ENCODE assay signal across 8 mouse cellular contexts in genomic region chr5:146832435-146832768, GRCm38 (mm10). TPM values are rescaled to one million over a fixed set of nuclear protein-coding genes. Genes with fewer than 3 reads are reported as not detected.
DNase-seq lines count a peak whose midpoint lies in the region; ATAC-seq and TF ChIP-seq lines count a peak whose summit lies in the region.

No protein-coding gene starts in this region.

- no peak for TF ChIP-seq CTCF in kidney, postnatal 0 days (IDR thresholded peaks at IDR 0.05; ENCODE audit: low read depth)

- peak overlapping the region; percentile 88 for H3K27ac ChIP-seq in kidney, postnatal 0 days
- H3K27ac ChIP-seq in embryonic facial prominence, embryonic 12.5 days, result peak overlapping the region; percentile 89; the same call in 1 of the 2 replicates
- peak overlapping the region; percentile 78 for H3K27ac ChIP-seq in intestine, embryonic 16.5 days (ENCODE audit: low read length)
- peak overlapping the region; percentile 87 for H3K27ac ChIP-seq in neural tube, embryonic 13.5 days (replicated peaks)

- peak overlapping the region; percentile 93 for H3K4me3 ChIP-seq in kidney, postnatal 0 days (replicated peaks; ENCODE audit: low read depth, low read length)
- peak overlapping the region; percentile 93 for H3K4me3 ChIP-seq in embryonic facial prominence, embryonic 12.5 days
- peak overlapping the region; percentile 74 for H3K4me3 ChIP-seq in intestine, embryonic 16.5 days (ENCODE audit: low read length)
- peak overlapping the region; percentile 85 for H3K4me3 ChIP-seq in neural tube, embryonic 13.5 days

- H3K4me2 ChIP-seq in kidney, postnatal 0 days (ENCODE audit: low read length), result peak overlapping the region; percentile 67
- peak overlapping the region; percentile 88 for H3K4me2 ChIP-seq in embryonic facial prominence, embryonic 12.5 days (replicated peaks)
- H3K4me2 ChIP-seq in intestine, embryonic 16.5 days (ENCODE audit: low read depth, low read length), result peak overlapping the region; percentile 75
- peak overlapping the region; percentile 89 for H3K4me2 ChIP-seq in neural tube, embryonic 13.5 days

- H3K9me3 ChIP-seq in kidney, postnatal 0 days (replicated peaks; ENCODE audit: low read length), result no peaks in the 10 kb centered on the region
- no peaks in the 10 kb centered on the region for H3K9me3 ChIP-seq in embryonic facial prominence, embryonic 12.5 days
- H3K9me3 ChIP-seq in intestine, embryonic 16.5 days (ENCODE audit: control insufficient read depth, low read length), result no peaks in the 10 kb centered on the region
- no peaks in the 10 kb centered on the region for H3K9me3 ChIP-seq in neural tube, embryonic 13.5 days

- no peaks in the 10 kb centered on the region for H3K27me3 ChIP-seq in kidney, postnatal 0 days (ENCODE audit: insufficient read depth, low read length)
- H3K27me3 ChIP-seq in embryonic facial prominence, embryonic 12.5 days, result no peaks in the 10 kb centered on the region
- no peaks in the 10 kb centered on the region for H3K27me3 ChIP-seq in intestine, embryonic 16.5 days (replicated peaks; ENCODE audit: control insufficient read depth, insufficient read depth, low read length)
- no peaks in the 10 kb centered on the region for H3K27me3 ChIP-seq in neural tube, embryonic 13.5 days

- H3K4me1 ChIP-seq in kidney, postnatal 0 days (replicated peaks; ENCODE audit: insufficient read depth, low read length), result peaks cover 6% of the 10 kb centered on the region; the same call in 1 of the 2 replicates
- H3K4me1 ChIP-seq in embryonic facial prominence, embryonic 12.5 days, result peaks cover 5% of the 10 kb centered on the region; the same call in 1 of the 2 replicates
- peaks cover 5% of the 10 kb centered on the region for H3K4me1 ChIP-seq in intestine, embryonic 16.5 days (ENCODE audit: control insufficient read depth, insufficient read depth, low read length)
- H3K4me1 ChIP-seq in neural tube, embryonic 13.5 days (replicated peaks), result peaks cover 30% of the 10 kb centered on the region

- no peak for DNase-seq in kidney, postnatal 0 days (ENCODE audit: low spot score)
- no peak for DNase-seq in kidney, postnatal 4 days
- DNase-seq in urinary bladder, adult 18-20 months (ENCODE audit: low spot score in 2 of 2), result no peak
- no peak for DNase-seq in cerebellum, adult 11 months
- DNase-seq in T-cell, adult 2 months (ENCODE audit: low spot score), result no peak

- H3K36me3 ChIP-seq in kidney, postnatal 0 days (ENCODE audit: insufficient read depth, low read length), result peaks cover 24% of the 10 kb centered on the region
- H3K36me3 ChIP-seq in embryonic facial prominence, embryonic 12.5 days, result peaks cover 29% of the 10 kb centered on the region
- H3K36me3 ChIP-seq in intestine, embryonic 16.5 days (ENCODE audit: control insufficient read depth, insufficient read depth, low read length), result peaks cover 10% of the 10 kb centered on the region; the same call in 1 of the 2 replicates
- H3K36me3 ChIP-seq in neural tube, embryonic 13.5 days, result peaks cover 32% of the 10 kb centered on the region

- WGBS in kidney, postnatal 0 days, result 50% methylated on average over 7 of the region's 7 CpGs
- WGBS in embryonic facial prominence, embryonic 12.5 days, result 52% methylated on average over 7 of the region's 7 CpGs
- 49% methylated on average over 7 of the region's 7 CpGs for WGBS in intestine, embryonic 16.5 days
- WGBS in neural tube, embryonic 13.5 days, result 53% methylated on average over 7 of the region's 7 CpGs

- H3K9ac ChIP-seq in kidney, postnatal 0 days (ENCODE audit: low read depth, low read length), result peak overlapping the region; percentile 96
- H3K9ac ChIP-seq in embryonic facial prominence, embryonic 12.5 days, result peak overlapping the region; percentile 96
- peak overlapping the region; percentile 99 for H3K9ac ChIP-seq in intestine, embryonic 16.5 days (ENCODE audit: low read depth, low read length)
- H3K9ac ChIP-seq in neural tube, embryonic 13.5 days, result peak overlapping the region; percentile 95

- peak; percentile 30; the same call in 1 of the 2 replicates for ATAC-seq in kidney, postnatal 0 days (replicated peaks; ENCODE audit: low FRiP score, low read depth)
- ATAC-seq in embryonic facial prominence, embryonic 12.5 days (ENCODE audit: insufficient number of reproducible peaks, insufficient read depth, low FRiP score, low TSS enrichment), result no peak; the same call in 1 of the 2 replicates
- peak; percentile 40; the same call in 1 of the 2 replicates for ATAC-seq in intestine, embryonic 16.5 days
- ATAC-seq in neural tube, embryonic 13.5 days (ENCODE audit: low read depth), result no peak

RNA-seq across cellular contexts. Expression of gene Rpl21, which starts 0.3 kb away (rescaled TPM):
- polyA plus RNA-seq in kidney, postnatal 0 days (2015; fragmentation: Nextera tagmentation; extraction: Ambion mirVana), result 604 and 688 TPM in 2 replicates
- 521 and 529 TPM in 2 replicates for polyA plus RNA-seq in embryonic facial prominence, embryonic 12.5 days (2016; fragmentation: Nextera tagmentation; extraction: Ambion mirVana)
- 455 and 503 TPM in 2 replicates for polyA plus RNA-seq in intestine, embryonic 16.5 days (2015; fragmentation: Nextera tagmentation; extraction: Ambion mirVana)
- 364 and 418 TPM in 2 replicates for polyA plus RNA-seq in neural tube, embryonic 13.5 days (2015; fragmentation: Nextera tagmentation; extraction: Ambion mirVana)

RNA-seq across cellular contexts. Expression of gene Rasl11a, which starts 12.5 kb away (rescaled TPM):
- 112 and 115 TPM in 2 replicates for polyA plus RNA-seq in kidney, postnatal 0 days (2015; fragmentation: Nextera tagmentation; extraction: Ambion mirVana)
- 17.2 and 18.8 TPM in 2 replicates for polyA plus RNA-seq in embryonic facial prominence, embryonic 12.5 days (2016; fragmentation: Nextera tagmentation; extraction: Ambion mirVana)
- polyA plus RNA-seq in intestine, embryonic 16.5 days (2015; fragmentation: Nextera tagmentation; extraction: Ambion mirVana), result 26.5 and 28.3 TPM in 2 replicates
- polyA plus RNA-seq in neural tube, embryonic 13.5 days (2015; fragmentation: Nextera tagmentation; extraction: Ambion mirVana), result 23.1 and 24.9 TPM in 2 replicates

RNA-seq across cellular contexts. Expression of gene Usp12, which starts 37.6 kb away (rescaled TPM):
- polyA plus RNA-seq in kidney, postnatal 0 days (2015; fragmentation: Nextera tagmentation; extraction: Ambion mirVana), result 18.7 and 20.0 TPM in 2 replicates
- 17.0 and 20.3 TPM in 2 replicates for polyA plus RNA-seq in embryonic facial prominence, embryonic 12.5 days (2016; fragmentation: Nextera tagmentation; extraction: Ambion mirVana)
- polyA plus RNA-seq in intestine, embryonic 16.5 days (2015; fragmentation: Nextera tagmentation; extraction: Ambion mirVana), result 26.7 and 33.7 TPM in 2 replicates
- 22.3 and 22.5 TPM in 2 replicates for polyA plus RNA-seq in neural tube, embryonic 13.5 days (2015; fragmentation: Nextera tagmentation; extraction: Ambion mirVana)

Comparison
In these comparisons a context has a peak if more than half of its experiments do, and no peak if none do; other contexts are left out.
1. ATAC-seq: peak in kidney, postnatal 0 days (single experiment) and intestine, embryonic 16.5 days (single experiment); none in embryonic facial prominence, embryonic 12.5 days (single experiment) and neural tube, embryonic 13.5 days (single experiment).
2. Peak in every context shown above with its lines, with median percentiles within 50 percentile points of each other: H3K27ac ChIP-seq, H3K4me2 ChIP-seq, H3K4me3 ChIP-seq and H3K9ac ChIP-seq.